Mouse (Mus musculus) intestine, postnatal 0 days (tissue): ENCODE data around the gene Faf2. TPM values are rescaled to one million over a fixed set of nuclear protein-coding genes. Genes with fewer than 3 reads are reported as not detected.
A peak's percentile ranks its signal among the peaks of the same experiment; 100 is the strongest.

Source experiments
- ATAC-seq: fragments of 200-750 bp; cut with Nextera tagmentation; 2 replicates; pipeline ENCODE4 v1.8.0; 2017; ENCODE audit warnings: mild to moderate bottlenecking, moderate TSS enrichment, moderate library complexity
- H3K27ac ChIP-seq: fragments of 300-500 bp; sonication (generic); 2 replicates; pipeline ENCODE4 v1.5.1; 2014; ENCODE audit warnings: mild to moderate bottlenecking, low read depth, low read length, moderate library complexity
- H3K27me3 ChIP-seq: fragments of 300-500 bp; sonication (generic); replicated peaks from 2 replicates; pipeline ENCODE4 v1.6.1; 2014; ENCODE audit warnings: low read length, mixed read lengths; ENCODE audit not compliant: control insufficient read depth, insufficient read depth
- H3K36me3 ChIP-seq: fragments of 300-500 bp; sonication (generic); 2 replicates; pipeline ENCODE4 v1.6.1; 2014; ENCODE audit warnings: mild to moderate bottlenecking, moderate library complexity; ENCODE audit not compliant: control insufficient read depth, insufficient read depth
- H3K4me1 ChIP-seq: fragments of 300-500 bp; sonication (generic); replicated peaks from 2 replicates; pipeline ENCODE4 v1.6.1; 2014; ENCODE audit warnings: antibody characterized with exemption, low read length, mixed read lengths; ENCODE audit not compliant: control insufficient read depth, insufficient read depth
- H3K4me2 ChIP-seq: fragments of 300-500 bp; sonication (generic); replicated peaks from 2 replicates; pipeline ENCODE4 v1.6.1; 2014; ENCODE audit warnings: low read depth, mild to moderate bottlenecking, moderate library complexity
- H3K4me3 ChIP-seq: fragments of 300-500 bp; sonication (generic); 2 replicates; pipeline ENCODE4 v1.5.1; 2014; ENCODE audit warnings: low read depth, low read length
- H3K9ac ChIP-seq: fragments of 300-500 bp; sonication (generic); 2 replicates; pipeline ENCODE4 v1.6.1; 2014; ENCODE audit warnings: mild to moderate bottlenecking, low read depth, low read length
- H3K9me3 ChIP-seq: fragments of 300-500 bp; sonication (generic); 2 replicates; pipeline ENCODE4 v1.6.1; 2016; ENCODE audit warnings: mixed run types; ENCODE audit not compliant: control insufficient read depth
- CTCF ChIP-seq: sonication (generic); IDR thresholded peaks from 2 replicates; pipeline ENCODE4 v1.5.1; 2016; ENCODE audit warnings: low read depth, mild to moderate bottlenecking, control low read depth, antibody characterized with exemption, moderate library complexity
- WGBS: fragments of 180-500 bp; shearing (Covaris S2); extraction: QIAGEN DNeasy Blood & Tissue Kit; methylation state at CpG from one replicate; pipeline ENCODE4 v1.1.7; 2014; 5-methylcytosine and 5-hydroxymethylcytosine counted together
- polyA plus RNA-seq: library from polyadenylated mRNA; unstranded; fragments of >200 nt; fragmentation: Nextera tagmentation; extraction: Ambion mirVana; gene quantifications from 2 replicates; pipeline ENCODE4 v1.2.1, GENCODE M21; 2015

The Faf2 gene
- polyA plus RNA-seq, 1 experiment from 2014 or later = 45.9 TPM

GRCm38 (mm10) chr13:54621960-54622521, 457 bp downstream of the Faf2 start:
- Histone ChIP-seq H3K9ac (peak overlapping the region; percentile 95), H3K4me1 (0 out of 2 replicates have a peak, but pooled peaks cover 2% of the 10 kb centered on the region), H3K27ac (peak overlapping the region; percentile 80), H3K9me3 (no peaks in the 10 kb centered on the region), H3K4me3 (peak overlapping the region; percentile 95), H3K27me3 (no peaks in the 10 kb centered on the region), H3K4me2 (peak overlapping the region; percentile 77), H3K36me3 (no peaks in the 10 kb centered on the region)
- no peak for TF ChIP-seq CTCF
- WGBS = under 1% methylated on average over 27 of the region's 27 CpGs
- peak; percentile 46 for ATAC-seq

- no peak overlapping the region for H3K9ac ChIP-seq
- no peaks in the 10 kb centered on the region for H3K4me1 ChIP-seq
- H3K4me2 ChIP-seq = no peak overlapping the region
- no peaks in the 10 kb centered on the region for H3K9me3 ChIP-seq
- 73% methylated on average over 4 of the region's 4 CpGs for WGBS
- H3K36me3 ChIP-seq = no peaks in the 10 kb centered on the region
- no peak for ATAC-seq
- no peak overlapping the region for H3K4me3 ChIP-seq
- TF ChIP-seq CTCF = no peak
- H3K27ac ChIP-seq = no peak overlapping the region
- no peaks in the 10 kb centered on the region for H3K27me3 ChIP-seq
Measured at GRCm38 (mm10) chr13:54629128-54629527, 7.5 kb downstream of the Faf2 start.

- Histone ChIP-seq H3K4me3 (no peak overlapping the region), H3K4me1 (no peaks in the 10 kb centered on the region), H3K9ac (no peak overlapping the region), H3K27ac (no peak overlapping the region), H3K27me3 (no peaks in the 10 kb centered on the region), H3K4me2 (no peak overlapping the region), H3K9me3 (no peaks in the 10 kb centered on the region), H3K36me3 (0 out of 2 replicates have a peak, but pooled peaks cover under 1% of the 10 kb centered on the region)
- no peak for TF ChIP-seq CTCF
- WGBS = 42% methylated on average over 3 of the region's 3 CpGs
- ATAC-seq = no peak
Measured at GRCm38 (mm10) chr13:54632731-54633277, 11.2 kb downstream of the Faf2 start.

- Histone ChIP-seq H3K4me1 (no peaks in the 10 kb centered on the region), H3K4me2 (no peak overlapping the region), H3K4me3 (no peak overlapping the region), H3K36me3 (peaks cover 14% of the 10 kb centered on the region; the same call in 1 of the 2 replicates), H3K9me3 (no peaks in the 10 kb centered on the region), H3K27ac (no peak overlapping the region), H3K9ac (no peak overlapping the region), H3K27me3 (no peaks in the 10 kb centered on the region)
- WGBS = 97% methylated on average over 3 of the region's 3 CpGs
- TF ChIP-seq CTCF = no peak
- no peak for ATAC-seq
Measured at GRCm38 (mm10) chr13:54635011-54635410, 13.4 kb downstream of the Faf2 start.

- Histone ChIP-seq H3K4me1 (no peaks in the 10 kb centered on the region), H3K4me3 (no peak overlapping the region), H3K27me3 (no peaks in the 10 kb centered on the region), H3K9ac (no peak overlapping the region), H3K27ac (no peak overlapping the region), H3K36me3 (peaks cover 87% of the 10 kb centered on the region), H3K9me3 (no peaks in the 10 kb centered on the region), H3K4me2 (no peak overlapping the region)
- no peak for TF ChIP-seq CTCF
- 97% methylated on average over 3 of the region's 3 CpGs for WGBS
- ATAC-seq = no peak
Measured at GRCm38 (mm10) chr13:54650461-54650860, 28.9 kb downstream of the Faf2 start.

GRCm38 (mm10) chr13:54660877-54661276, 39.3 kb downstream of the Faf2 start:
- H3K27me3 ChIP-seq = no peaks in the 10 kb centered on the region
- no peaks in the 10 kb centered on the region for H3K9me3 ChIP-seq
- 32% methylated on average over 5 of the region's 5 CpGs for WGBS
- no peak overlapping the region; the same call in 1 of the 2 replicates for H3K4me3 ChIP-seq
- no peak for TF ChIP-seq CTCF
- no peaks in the 10 kb centered on the region; the same call in none of the 2 replicates for H3K4me1 ChIP-seq
- no peak for ATAC-seq
- H3K9ac ChIP-seq = no peak overlapping the region
- peaks cover 37% of the 10 kb centered on the region for H3K36me3 ChIP-seq
- peak overlapping the region; percentile 41 for H3K27ac ChIP-seq
- H3K4me2 ChIP-seq = peak overlapping the region; percentile 55
